Mouse (Mus musculus): ENCODE data around the gene Pla2g2c. TPM values are rescaled to one million over a fixed set of nuclear protein-coding genes. Genes with fewer than 3 reads are reported as not detected.

Gene Pla2g2c
- polyA plus RNA-seq, 1 experiment = not detected

GRCm38 (mm10) chr4:138723493-138724281, 905 bp upstream of the Pla2g2c start:
- no peak for TF ChIP-seq GATA1 (IDR thresholded peaks at IDR 0.05; ENCODE audit: low read length)

DNA sequence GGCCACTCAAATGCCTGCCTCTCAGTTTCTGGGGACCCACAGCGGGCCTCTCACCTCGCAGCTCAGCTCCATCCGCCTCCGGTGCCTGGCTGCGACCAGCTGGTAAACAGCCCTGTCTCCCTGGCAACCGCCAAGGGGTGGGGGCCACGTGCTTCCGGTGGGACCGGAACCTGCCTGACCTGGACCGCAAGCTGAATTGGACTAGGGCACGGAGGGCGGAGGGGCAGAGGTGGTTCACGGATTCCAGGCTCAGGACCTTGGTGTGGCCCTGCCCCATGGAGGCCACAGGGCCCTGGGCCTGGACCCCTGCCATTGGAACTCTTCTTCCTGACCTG, 502 bp downstream of the Pla2g2c start:
- TF ChIP-seq GATA1 (IDR thresholded peaks at IDR 0.05; ENCODE audit: low read length) = no peak

DNA sequence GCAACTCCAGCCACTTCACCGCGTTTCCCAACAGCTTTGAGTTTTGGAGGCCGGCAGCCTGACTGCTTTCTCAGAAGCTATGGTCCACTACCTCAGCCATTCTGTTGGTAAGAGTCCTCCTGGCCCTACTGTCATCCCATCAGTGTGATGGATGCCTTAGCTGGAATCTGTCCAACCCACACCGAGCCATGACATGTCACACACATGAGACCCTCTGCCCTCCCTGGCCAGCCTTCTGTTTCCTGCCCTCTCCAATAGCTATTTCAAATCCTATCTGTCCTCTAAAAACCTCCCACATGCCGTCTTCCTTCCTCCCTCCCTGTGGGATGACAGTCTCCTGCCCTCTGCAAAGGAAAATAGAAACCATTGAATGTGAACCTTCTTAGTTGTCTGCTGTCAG, 1.2 kb downstream of the Pla2g2c start:
- TF ChIP-seq GATA1 (IDR thresholded peaks at IDR 0.05; ENCODE audit: low read length) = no peak

- TF ChIP-seq GATA1 (IDR thresholded peaks at IDR 0.05; ENCODE audit: low read length) = no peak
Observed at GRCm38 (mm10) chr4:138729018-138729703, 4.6 kb downstream of the Pla2g2c start.

- TF ChIP-seq GATA1 (IDR thresholded peaks at IDR 0.05; ENCODE audit: low read length) = no peak
Observed at GRCm38 (mm10) chr4:138734105-138734504, 9.5 kb downstream of the Pla2g2c start.

GRCm38 (mm10) chr4:138734863-138735262, 10.3 kb downstream of the Pla2g2c start:
- no peak for TF ChIP-seq GATA1 (IDR thresholded peaks at IDR 0.05; ENCODE audit: low read length)

- no peak for TF ChIP-seq GATA1 (IDR thresholded peaks at IDR 0.05; ENCODE audit: low read length)
Observed at GRCm38 (mm10) chr4:138737031-138737430, 12.4 kb downstream of the Pla2g2c start, which contains the start of gene Ubxn10. Ubxn10 (minus strand) TSS chr4:138737167.

- TF ChIP-seq GATA1 (IDR thresholded peaks at IDR 0.05; ENCODE audit: low read length) = no peak
Observed at GRCm38 (mm10) chr4:138739136-138739851, 14.7 kb downstream of the Pla2g2c start.

DNA sequence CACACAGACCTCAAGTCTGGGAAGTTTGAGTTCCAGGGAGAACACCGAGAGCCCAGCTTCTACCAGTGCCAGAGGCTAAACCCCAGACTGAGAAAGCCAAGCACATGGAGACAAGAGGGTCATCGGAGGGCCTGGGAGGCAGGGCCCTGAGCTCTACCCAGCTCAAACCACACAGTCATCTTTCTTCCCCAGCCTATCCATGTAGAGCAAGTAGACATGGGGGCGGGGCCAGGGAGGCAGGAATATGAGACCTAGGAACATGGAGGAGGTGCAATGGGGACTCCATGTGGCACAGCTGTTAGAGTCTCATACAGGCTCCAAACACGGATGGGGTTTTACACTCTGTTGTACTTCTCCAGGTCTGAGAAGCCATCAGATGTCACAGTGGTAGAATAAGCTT, 21.3 kb downstream of the Pla2g2c start:
- no peak for TF ChIP-seq GATA1 (IDR thresholded peaks at IDR 0.05; ENCODE audit: low read length)

DNA sequence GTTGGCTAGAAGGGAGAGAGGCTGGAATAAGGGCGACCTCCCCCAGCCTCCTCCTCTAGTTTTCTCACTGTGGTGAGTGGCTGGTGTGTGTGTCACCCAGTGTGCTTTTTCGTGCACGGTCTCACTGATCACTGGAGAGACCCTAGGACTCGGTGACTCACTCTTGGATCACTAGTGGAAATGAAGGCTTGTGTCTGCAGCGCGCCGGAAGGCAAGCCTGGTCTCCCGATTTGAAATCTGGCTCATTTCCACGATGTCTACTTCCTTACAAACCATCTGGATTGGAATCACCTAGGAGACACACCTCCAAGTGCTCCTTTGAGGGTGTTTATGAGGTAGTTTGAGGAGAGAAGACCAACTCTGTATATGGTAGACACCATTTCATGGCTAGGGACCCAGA, 22.3 kb downstream of the Pla2g2c start:
- TF ChIP-seq GATA1 (IDR thresholded peaks at IDR 0.05; ENCODE audit: low read length) = no peak

GRCm38 (mm10) chr4:138747851-138748250, 23.3 kb downstream of the Pla2g2c start:
- TF ChIP-seq GATA1 (IDR thresholded peaks at IDR 0.05; ENCODE audit: low read length) = no peak

- no peak for TF ChIP-seq GATA1 (IDR thresholded peaks at IDR 0.05; ENCODE audit: low read length)
Observed at GRCm38 (mm10) chr4:138748369-138749072, 23.9 kb downstream of the Pla2g2c start.

GRCm38 (mm10) chr4:138752603-138753002, 28.0 kb downstream of the Pla2g2c start:
- no peak for TF ChIP-seq GATA1 (IDR thresholded peaks at IDR 0.05; ENCODE audit: low read length)

- no peak for TF ChIP-seq GATA1 (IDR thresholded peaks at IDR 0.05; ENCODE audit: low read length)
Observed at GRCm38 (mm10) chr4:138753608-138754007, 29.0 kb downstream of the Pla2g2c start.

DNA sequence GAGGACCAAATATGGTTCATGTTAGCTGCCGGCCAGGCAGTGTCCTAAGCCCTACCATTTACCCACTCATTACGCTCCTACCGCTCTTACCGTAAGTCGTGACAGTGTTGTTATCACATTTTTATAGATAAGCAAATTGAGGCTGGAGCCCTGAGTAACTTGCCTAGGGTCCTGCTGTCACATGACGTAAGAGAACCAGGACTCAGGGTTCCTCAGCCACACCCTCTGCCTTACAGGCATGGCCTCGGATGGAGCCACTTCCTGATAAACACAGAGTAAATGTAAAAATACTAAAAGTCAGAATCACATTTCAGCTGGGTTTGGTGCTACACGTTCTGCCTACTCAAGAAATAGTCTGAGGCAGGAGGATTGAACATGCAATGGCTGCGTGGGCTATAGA, 29.8 kb downstream of the Pla2g2c start:
- no peak for TF ChIP-seq GATA1 (IDR thresholded peaks at IDR 0.05; ENCODE audit: low read length)

- TF ChIP-seq GATA1 (IDR thresholded peaks at IDR 0.05; ENCODE audit: low read length) = no peak
Observed at GRCm38 (mm10) chr4:138755439-138755838, 30.8 kb downstream of the Pla2g2c start.
